Mouse (Mus musculus): Measurements from ENCODE around the gene Iffo2. TPM values are rescaled to one million over a fixed set of nuclear protein-coding genes. Genes with fewer than 3 reads are reported as not detected.

Gene Iffo2
- polyA plus RNA-seq, 1 experiment from 2014 or later, result 2.0 TPM

DNA sequence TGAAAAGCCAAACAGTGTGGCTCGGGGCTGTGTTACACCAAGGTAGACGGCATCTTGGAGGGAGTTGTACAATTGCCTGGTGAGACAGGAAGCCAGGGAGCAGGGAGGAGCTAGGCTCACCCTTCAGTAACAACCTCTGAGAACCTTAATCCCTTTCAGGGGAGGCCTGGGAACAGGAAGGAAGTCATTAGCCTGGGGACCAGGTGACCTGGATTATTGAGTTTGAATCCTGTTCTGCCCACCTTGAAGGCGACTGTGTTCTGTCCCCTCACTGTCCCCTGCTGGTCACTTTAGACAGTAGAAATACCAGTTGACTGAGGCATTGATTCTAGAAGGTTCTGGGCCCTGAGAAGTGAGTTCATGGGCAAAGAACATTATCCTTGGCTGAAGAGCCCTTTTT is 63.7 kb downstream of the Iffo2 start:
- no peak overlapping the region for H3K27ac ChIP-seq (ENCODE audit: low read length)

DNA sequence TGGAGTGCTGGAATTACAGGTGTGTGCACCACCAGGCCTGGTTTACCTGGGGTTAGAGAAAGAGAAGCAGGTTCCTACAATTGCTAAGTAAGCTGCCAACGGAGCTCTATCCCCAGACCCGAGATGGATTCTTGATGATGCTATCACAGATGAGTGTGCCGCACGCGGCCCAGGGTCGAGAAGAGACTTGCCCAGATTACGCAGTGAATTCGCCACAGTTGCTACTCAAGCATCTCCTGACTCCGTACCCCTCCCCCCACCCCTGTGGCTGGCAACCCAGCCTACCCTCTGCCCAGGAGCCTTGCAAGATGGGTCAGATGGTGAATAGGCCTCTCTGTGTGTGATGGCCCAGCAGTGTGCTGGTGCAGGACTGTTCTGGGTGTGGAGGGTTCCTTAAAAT is 66.4 kb downstream of the Iffo2 start:
- Histone ChIP-seq H3K9ac (ENCODE audit: low read depth, low read length) (no peak overlapping the region), H3K4me3 (ENCODE audit: low read length) (no peak overlapping the region), H3K9me3 (ENCODE audit: control insufficient read depth, low read length) (no peaks in the 10 kb centered on the region), H3K36me3 (ENCODE audit: control insufficient read depth, insufficient read depth, low read length) (no peaks in the 10 kb centered on the region), H3K4me2 (ENCODE audit: low read depth, low read length) (no peak overlapping the region), H3K4me1 (ENCODE audit: control insufficient read depth, insufficient read depth, low read length) (peaks cover 50% of the 10 kb centered on the region), H3K27ac (ENCODE audit: low read length) (no peak overlapping the region), H3K27me3 (replicated peaks; ENCODE audit: control insufficient read depth, insufficient read depth, low read length) (no peaks in the 10 kb centered on the region)
- WGBS, result 55% methylated on average over 9 of the region's 9 CpGs
- ATAC-seq, result no peak

More for the DNA sequence above, 63.7 kb downstream of the Iffo2 start:
- 54% methylated on average over 3 of the region's 3 CpGs for WGBS
- H3K9ac ChIP-seq (ENCODE audit: low read depth, low read length), result no peak overlapping the region
- no peak for ATAC-seq
- no peak overlapping the region for H3K4me2 ChIP-seq (ENCODE audit: low read depth, low read length)
- no peaks in the 10 kb centered on the region for H3K27me3 ChIP-seq (replicated peaks; ENCODE audit: control insufficient read depth, insufficient read depth, low read length)
- no peaks in the 10 kb centered on the region for H3K9me3 ChIP-seq (ENCODE audit: control insufficient read depth, low read length)
- H3K36me3 ChIP-seq (ENCODE audit: control insufficient read depth, insufficient read depth, low read length), result no peaks in the 10 kb centered on the region
- no peak overlapping the region for H3K4me3 ChIP-seq (ENCODE audit: low read length)
- peaks cover 43% of the 10 kb centered on the region for H3K4me1 ChIP-seq (ENCODE audit: control insufficient read depth, insufficient read depth, low read length)

GRCm38 (mm10) chr4:139597286-139598284 is 67.2 kb downstream of the Iffo2 start:
- H3K4me1 ChIP-seq (ENCODE audit: control insufficient read depth, insufficient read depth, low read length), result peaks cover 59% of the 10 kb centered on the region
- ATAC-seq, result no peak

GRCm38 (mm10) chr4:139598356-139598755 is 68.0 kb downstream of the Iffo2 start:
- WGBS, result 21% methylated on average over 13 of the region's 13 CpGs
- Histone ChIP-seq H3K27ac (ENCODE audit: low read length) (peak overlapping the region; percentile 94), H3K4me2 (ENCODE audit: low read depth, low read length) (peak overlapping the region; percentile 47), H3K9ac (ENCODE audit: low read depth, low read length) (peak overlapping the region; percentile 52), H3K4me1 (ENCODE audit: control insufficient read depth, insufficient read depth, low read length) (peaks cover 67% of the 10 kb centered on the region), H3K36me3 (ENCODE audit: control insufficient read depth, insufficient read depth, low read length) (no peaks in the 10 kb centered on the region), H3K9me3 (ENCODE audit: control insufficient read depth, low read length) (no peaks in the 10 kb centered on the region), H3K27me3 (replicated peaks; ENCODE audit: control insufficient read depth, insufficient read depth, low read length) (no peaks in the 10 kb centered on the region), H3K4me3 (ENCODE audit: low read length) (no peak overlapping the region)
- ATAC-seq, result no peak

More at GRCm38 (mm10) chr4:139597286-139598284, 67.2 kb downstream of the Iffo2 start:
- Histone ChIP-seq H3K9me3 (ENCODE audit: control insufficient read depth, low read length) (no peaks in the 10 kb centered on the region), H3K4me3 (ENCODE audit: low read length) (no peak overlapping the region), H3K4me2 (ENCODE audit: low read depth, low read length) (peak overlapping the region; percentile 47; the same call in 1 of the 2 replicates), H3K27ac (ENCODE audit: low read length) (peak overlapping the region; percentile 94), H3K9ac (ENCODE audit: low read depth, low read length) (peak overlapping the region; percentile 52), H3K27me3 (replicated peaks; ENCODE audit: control insufficient read depth, insufficient read depth, low read length) (no peaks in the 10 kb centered on the region), H3K36me3 (ENCODE audit: control insufficient read depth, insufficient read depth, low read length) (no peaks in the 10 kb centered on the region)
- 47% methylated on average over 20 of the region's 20 CpGs for WGBS

DNA sequence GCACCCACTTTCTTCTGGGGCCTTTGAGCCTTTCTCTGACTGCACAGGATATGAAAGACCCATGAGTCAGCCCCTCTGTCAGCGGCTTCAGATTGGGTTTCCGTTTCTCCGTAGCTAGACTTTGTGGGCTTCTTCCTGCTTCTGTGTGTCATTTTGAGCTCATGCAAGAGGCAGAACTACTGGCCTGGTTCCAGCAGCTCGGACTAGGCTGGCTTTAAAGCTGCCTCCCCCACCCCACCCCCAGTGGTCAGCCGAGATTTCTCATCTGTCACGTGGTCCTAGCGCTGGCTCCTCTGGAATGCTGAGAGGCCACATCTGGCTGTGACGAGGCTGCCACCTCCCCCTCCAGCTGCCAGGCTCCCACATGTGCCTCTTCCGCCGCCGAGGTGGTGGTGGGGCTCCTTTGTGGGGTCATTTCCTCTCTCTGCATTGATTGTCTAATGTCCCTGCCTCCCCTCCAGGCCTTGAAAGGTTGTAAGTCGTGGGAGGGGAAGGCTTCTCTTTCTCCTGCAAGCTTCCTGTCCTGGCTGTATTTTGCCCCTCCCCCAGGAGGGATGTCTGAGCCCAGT is 68.7 kb downstream of the Iffo2 start:
- 3% methylated on average over 12 of the region's 12 CpGs for WGBS
- peaks cover 68% of the 10 kb centered on the region for H3K4me1 ChIP-seq (ENCODE audit: control insufficient read depth, insufficient read depth, low read length)
- H3K36me3 ChIP-seq (ENCODE audit: control insufficient read depth, insufficient read depth, low read length), result no peaks in the 10 kb centered on the region
- no peaks in the 10 kb centered on the region for H3K27me3 ChIP-seq (replicated peaks; ENCODE audit: control insufficient read depth, insufficient read depth, low read length)
- H3K4me3 ChIP-seq (ENCODE audit: low read length), result peak overlapping the region; percentile 19; the same call in 1 of the 2 replicates
- H3K9me3 ChIP-seq (ENCODE audit: control insufficient read depth, low read length), result no peaks in the 10 kb centered on the region
- H3K9ac ChIP-seq (ENCODE audit: low read depth, low read length), result peak overlapping the region; percentile 52
- peak overlapping the region; percentile 94 for H3K27ac ChIP-seq (ENCODE audit: low read length)
- peak; percentile 76 for ATAC-seq
- peak overlapping the region; percentile 47 for H3K4me2 ChIP-seq (ENCODE audit: low read depth, low read length)

DNA sequence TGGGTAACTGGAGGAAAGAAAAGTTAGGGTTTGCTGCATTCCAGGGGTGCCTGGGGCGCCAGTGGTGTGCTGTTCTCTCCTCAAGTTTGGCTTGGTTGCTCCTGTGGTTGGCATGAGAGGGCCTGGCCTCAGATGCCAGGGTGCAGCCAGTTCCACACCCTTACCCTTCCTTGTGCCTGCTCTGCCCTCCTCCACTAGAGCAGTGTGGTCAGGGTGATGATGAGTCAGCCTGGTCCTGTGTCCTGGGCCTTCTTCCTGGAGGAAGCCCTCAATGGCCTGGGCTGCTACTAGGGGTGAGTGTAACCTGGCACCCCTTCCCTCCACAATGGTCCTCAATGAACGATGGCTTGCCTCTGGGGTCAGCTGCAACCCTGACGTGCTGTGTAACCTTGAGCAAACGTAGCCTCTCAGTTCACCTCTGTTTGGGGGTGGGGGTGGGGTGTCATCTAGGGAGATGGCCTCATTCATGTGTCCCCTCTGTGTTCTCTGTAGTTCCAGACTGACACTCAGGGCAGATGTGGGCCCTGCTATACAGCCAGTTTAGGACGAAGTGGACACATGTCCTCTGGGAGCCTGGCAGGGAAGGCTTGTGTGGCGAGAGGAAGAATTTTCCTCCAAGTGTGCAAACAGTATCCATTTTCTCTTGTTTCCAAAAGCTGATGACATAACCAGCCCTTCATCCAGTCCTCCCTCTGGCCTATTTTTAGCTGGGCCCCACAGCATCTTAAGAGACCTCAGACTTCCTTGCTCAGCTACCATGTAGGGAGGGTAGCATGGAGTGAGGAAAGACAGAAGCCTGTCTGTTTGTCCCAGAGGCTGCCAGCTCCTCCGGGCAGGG is 71.4 kb downstream of the Iffo2 start:
- Histone ChIP-seq H3K9me3 (ENCODE audit: control insufficient read depth, low read length) (no peaks in the 10 kb centered on the region), H3K4me1 (ENCODE audit: control insufficient read depth, insufficient read depth, low read length) (peaks cover 55% of the 10 kb centered on the region), H3K9ac (ENCODE audit: low read depth, low read length) (peak overlapping the region; percentile 21; the same call in 1 of the 2 replicates), H3K27ac (ENCODE audit: low read length) (peak overlapping the region; percentile 88), H3K36me3 (ENCODE audit: control insufficient read depth, insufficient read depth, low read length) (no peaks in the 10 kb centered on the region), H3K27me3 (replicated peaks; ENCODE audit: control insufficient read depth, insufficient read depth, low read length) (no peaks in the 10 kb centered on the region), H3K4me3 (ENCODE audit: low read length) (no peak overlapping the region), H3K4me2 (ENCODE audit: low read depth, low read length) (0 out of 2 replicates have a peak overlapping the region, but pooled peaks have one; percentile 13)
- WGBS, result 50% methylated on average over 7 of the region's 7 CpGs
- 0 out of 2 replicates have a peak, but pooled peaks have one; percentile 2 for ATAC-seq

DNA sequence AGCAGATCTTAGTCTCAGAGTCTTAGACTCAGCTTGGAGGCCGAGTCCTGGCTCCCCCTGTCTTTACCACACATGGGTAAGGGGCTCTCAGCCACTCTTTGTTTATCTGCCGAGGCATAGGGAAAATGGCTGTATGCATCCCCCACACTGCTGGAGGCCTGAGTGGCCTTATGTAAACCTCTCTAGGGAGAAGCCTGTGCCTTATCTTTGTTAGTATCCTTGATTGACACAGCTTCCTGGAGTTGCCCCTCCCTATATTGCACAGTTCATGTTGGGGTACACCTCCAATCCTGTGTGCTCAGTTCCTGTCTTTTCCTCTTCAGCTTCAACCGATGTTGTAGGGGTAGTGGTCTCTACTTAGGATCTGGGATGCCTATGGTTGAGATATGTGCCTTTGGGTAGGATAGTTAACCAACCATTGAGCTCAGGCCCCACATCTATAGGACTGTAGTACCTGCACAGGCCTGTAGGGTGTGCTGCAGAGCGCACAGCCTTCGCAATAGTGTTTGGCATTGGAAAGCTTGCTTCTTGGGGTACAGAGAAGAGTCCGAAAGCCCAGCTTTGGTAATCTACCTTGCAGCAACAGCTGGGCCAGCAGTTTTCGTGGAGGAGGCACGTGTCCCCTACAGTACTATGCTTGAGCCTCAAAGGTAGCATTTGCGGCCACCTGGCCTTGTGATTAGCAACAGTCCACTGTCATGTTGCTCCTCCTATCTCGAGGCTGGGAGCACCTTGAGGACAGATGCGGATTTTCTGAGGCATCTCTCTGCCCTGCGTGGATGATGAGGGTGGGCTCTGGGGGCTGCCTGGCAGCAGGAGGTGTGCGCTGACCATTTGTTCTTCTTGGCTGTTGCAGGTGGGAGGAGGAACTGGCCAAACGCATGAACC is 72.3 kb downstream of the Iffo2 start, which contains the start of gene Gm21969:
Gene Gm21969, plus strand, starts transcription at position 830 of the 888 bp plus-strand sequence.
- Histone ChIP-seq H3K4me1 (ENCODE audit: control insufficient read depth, insufficient read depth, low read length) (peaks cover 46% of the 10 kb centered on the region), H3K27me3 (replicated peaks; ENCODE audit: control insufficient read depth, insufficient read depth, low read length) (no peaks in the 10 kb centered on the region), H3K36me3 (ENCODE audit: control insufficient read depth, insufficient read depth, low read length) (no peaks in the 10 kb centered on the region), H3K4me3 (ENCODE audit: low read length) (no peak within 1 kb of the TSS), H3K4me2 (ENCODE audit: low read depth, low read length) (peak within 1 kb of the TSS; percentile 13; the same call in 1 of the 2 replicates), H3K9ac (ENCODE audit: low read depth, low read length) (peak within 1 kb of the TSS; percentile 21; the same call in 1 of the 2 replicates), H3K9me3 (ENCODE audit: control insufficient read depth, low read length) (no peaks in the 10 kb centered on the region), H3K27ac (ENCODE audit: low read length) (peak within 1 kb of the TSS; percentile 88)
- WGBS, result 53% methylated on average over 14 of the region's 14 CpGs
- ATAC-seq, result peak; percentile 5; the same call in 1 of the 2 replicates

DNA sequence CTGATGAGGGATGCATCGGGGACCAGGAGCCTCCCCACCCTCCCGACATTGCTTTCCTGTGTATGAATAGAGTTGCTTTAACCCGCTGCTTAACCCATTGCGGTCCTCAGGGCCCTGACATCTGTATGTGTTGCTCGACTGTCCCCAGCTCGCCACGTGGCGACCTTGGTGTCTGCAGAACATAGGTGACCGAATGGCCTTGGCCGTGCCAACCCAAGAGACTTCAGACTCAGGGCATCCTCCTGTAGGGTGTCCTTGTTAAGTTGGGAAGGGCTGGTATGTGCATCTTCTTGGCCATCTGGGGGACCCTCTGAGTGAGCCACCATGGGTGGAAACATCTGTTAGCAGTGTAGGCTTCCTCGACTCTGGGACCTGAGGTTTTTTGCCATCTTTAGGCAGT is 74.9 kb downstream of the Iffo2 start:
- WGBS, result 89% methylated on average over 11 of the region's 11 CpGs
- Histone ChIP-seq H3K4me2 (ENCODE audit: low read depth, low read length) (no peak overlapping the region), H3K36me3 (ENCODE audit: control insufficient read depth, insufficient read depth, low read length) (no peaks in the 10 kb centered on the region)

More for the DNA sequence above, 74.9 kb downstream of the Iffo2 start:
- Histone ChIP-seq H3K4me3 (ENCODE audit: low read length) (no peak overlapping the region), H3K4me1 (ENCODE audit: control insufficient read depth, insufficient read depth, low read length) (peaks cover 23% of the 10 kb centered on the region), H3K9ac (ENCODE audit: low read depth, low read length) (no peak overlapping the region), H3K27ac (ENCODE audit: low read length) (no peak overlapping the region), H3K9me3 (ENCODE audit: control insufficient read depth, low read length) (no peaks in the 10 kb centered on the region), H3K27me3 (replicated peaks; ENCODE audit: control insufficient read depth, insufficient read depth, low read length) (no peaks in the 10 kb centered on the region)
- ATAC-seq, result no peak
